Mouse (Mus musculus) kidney, postnatal 25 days (tissue): ENCODE results near the gene Rad17.

ENCODE experiments used
- DNase-seq, 2 experiments: peaks; one replicate each; pipeline ENCODE4 v3.0.0; 2021; ENCODE audit warnings: mixed read lengths in 2 of 2

The Rad17 gene

GRCm38 (mm10) chr13:100612903-100613302 lies 37.9 kb downstream of the Rad17 start:
- DNase-seq, result no peak

GRCm38 (mm10) chr13:100612251-100612650 lies 38.6 kb downstream of the Rad17 start:
- no peak for DNase-seq

- DNase-seq, result no peak
Measured at GRCm38 (mm10) chr13:100611266-100611665, 39.6 kb downstream of the Rad17 start.

- DNase-seq, result no peak
Measured at GRCm38 (mm10) chr13:100607756-100608155, 43.1 kb downstream of the Rad17 start.

GRCm38 (mm10) chr13:100605845-100606244 lies 45.0 kb downstream of the Rad17 start:
- no peak for DNase-seq

- DNase-seq, result no peak
Measured at GRCm38 (mm10) chr13:100603738-100604095, 47.1 kb downstream of the Rad17 start.

- no peak for DNase-seq
Measured at GRCm38 (mm10) chr13:100603031-100603737, 47.7 kb downstream of the Rad17 start.

- peak; percentile 69 to 80 for DNase-seq
Measured at GRCm38 (mm10) chr13:100602239-100602902, 48.5 kb downstream of the Rad17 start.

GRCm38 (mm10) chr13:100601034-100601433 lies 49.8 kb downstream of the Rad17 start:
- DNase-seq, result no peak

GRCm38 (mm10) chr13:100600317-100600716 lies 50.5 kb downstream of the Rad17 start:
- DNase-seq, result no peak

- DNase-seq, result no peak
Measured at GRCm38 (mm10) chr13:100597284-100597683, 53.6 kb downstream of the Rad17 start.

GRCm38 (mm10) chr13:100595552-100595885 lies 55.3 kb downstream of the Rad17 start:
- DNase-seq, result no peak

- DNase-seq, result no peak
Measured at GRCm38 (mm10) chr13:100594838-100595551, 55.9 kb downstream of the Rad17 start.

GRCm38 (mm10) chr13:100594041-100594792 lies 56.6 kb downstream of the Rad17 start:
- peak in 1 of 2 experiments; percentile 50 for DNase-seq

GRCm38 (mm10) chr13:100588646-100589045 lies 62.2 kb downstream of the Rad17 start:
- DNase-seq, result no peak

GRCm38 (mm10) chr13:100582144-100582543 lies 68.7 kb downstream of the Rad17 start:
- no peak for DNase-seq

GRCm38 (mm10) chr13:100581701-100582100 lies 69.2 kb downstream of the Rad17 start:
- DNase-seq, result peak; percentile 75 to 87

GRCm38 (mm10) chr13:100579951-100580350 lies 70.9 kb downstream of the Rad17 start:
- peak in 1 of 2 experiments; percentile 25 for DNase-seq

GRCm38 (mm10) chr13:100579220-100579619 lies 71.6 kb downstream of the Rad17 start:
- DNase-seq, result no peak

- no peak for DNase-seq
Measured at GRCm38 (mm10) chr13:100575950-100576349, 74.9 kb downstream of the Rad17 start.

GRCm38 (mm10) chr13:100570713-100571112 lies 80.1 kb downstream of the Rad17 start:
- DNase-seq, result no peak

GRCm38 (mm10) chr13:100568359-100568758 lies 82.5 kb downstream of the Rad17 start:
- DNase-seq, result no peak
